Mouse (Mus musculus): Measurements from ENCODE around the gene Nrn1. TPM values are rescaled to one million over a fixed set of nuclear protein-coding genes. Genes with fewer than 3 reads are reported as not detected.

Nrn1 gene
- polyA plus RNA-seq, 1 experiment from 2014 or later: 10.4 TPM

DNA sequence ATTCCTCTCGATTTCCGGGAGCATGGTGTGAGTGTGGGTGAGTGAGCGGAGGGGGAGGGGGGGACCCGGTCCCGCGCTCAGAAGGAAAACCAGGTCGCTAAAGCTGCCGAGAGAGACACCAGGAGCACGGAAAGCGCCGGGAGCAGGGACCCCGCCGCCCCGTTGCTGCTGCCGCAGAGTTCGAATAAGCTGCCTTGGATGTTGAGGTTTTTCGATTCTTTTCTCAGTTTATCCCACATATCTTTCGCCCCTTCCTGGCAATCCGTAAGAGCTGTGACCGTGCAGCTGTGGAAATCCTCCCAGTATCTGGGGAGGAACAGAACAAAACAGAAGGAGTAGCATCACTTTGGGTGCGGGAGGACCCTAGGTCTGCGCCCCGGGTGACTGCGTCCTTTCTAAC lies 8.4 kb downstream of the Nrn1 start:
- 3% methylated on average over 24 of the region's 24 CpGs for WGBS
- Histone ChIP-seq H3K9ac (ENCODE audit: low read length) (no peak overlapping the region), H3K9me3 (replicated peaks; ENCODE audit: control insufficient read depth, low read length) (peaks cover 4% of the 10 kb centered on the region; the same call in 1 of the 2 replicates), H3K27me3 (ENCODE audit: control insufficient read depth, insufficient read depth, low read length) (peaks cover 93% of the 10 kb centered on the region), H3K4me3 (replicated peaks; ENCODE audit: low read length) (no peak overlapping the region; the same call in none of the 2 replicates), H3K4me2 (ENCODE audit: low read depth, low read length) (peak overlapping the region; percentile 45; the same call in 1 of the 2 replicates), H3K4me1 (ENCODE audit: control insufficient read depth, insufficient read depth, low read length) (peaks cover 20% of the 10 kb centered on the region), H3K36me3 (ENCODE audit: control insufficient read depth, insufficient read depth, low read length) (no peaks in the 10 kb centered on the region), H3K27ac (ENCODE audit: low read length) (no peak overlapping the region)
- no peak for ATAC-seq (ENCODE audit: insufficient read depth, low FRiP score)

DNA sequence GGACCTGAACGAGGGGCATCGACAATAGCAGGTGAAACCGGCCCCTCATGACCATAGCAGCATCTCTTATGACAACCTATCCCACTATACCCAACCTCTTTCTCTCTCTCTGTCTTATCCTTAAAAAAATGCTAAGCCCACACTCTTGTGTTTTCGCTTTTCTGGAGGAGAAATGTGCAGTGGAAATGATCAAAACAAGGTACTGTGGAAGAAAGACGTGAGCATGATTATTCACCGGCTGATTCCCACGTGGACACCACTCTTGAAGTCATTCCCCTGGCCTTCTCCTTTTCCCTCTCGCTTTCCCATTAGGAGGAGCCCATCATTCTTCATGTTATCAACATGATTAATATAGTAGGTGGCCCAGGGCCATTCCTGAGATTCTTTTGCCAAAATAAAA lies 9.1 kb downstream of the Nrn1 start:
- WGBS: 6% methylated on average over 8 of the region's 8 CpGs
- Histone ChIP-seq H3K9ac (ENCODE audit: low read length) (no peak overlapping the region), H3K27ac (ENCODE audit: low read length) (no peak overlapping the region), H3K9me3 (replicated peaks; ENCODE audit: control insufficient read depth, low read length) (peaks cover 4% of the 10 kb centered on the region; the same call in 1 of the 2 replicates), H3K27me3 (ENCODE audit: control insufficient read depth, insufficient read depth, low read length) (peaks cover 89% of the 10 kb centered on the region), H3K4me2 (ENCODE audit: low read depth, low read length) (no peak overlapping the region), H3K36me3 (ENCODE audit: control insufficient read depth, insufficient read depth, low read length) (no peaks in the 10 kb centered on the region), H3K4me3 (replicated peaks; ENCODE audit: low read length) (no peak overlapping the region), H3K4me1 (ENCODE audit: control insufficient read depth, insufficient read depth, low read length) (peaks cover 20% of the 10 kb centered on the region)
- no peak for ATAC-seq (ENCODE audit: insufficient read depth, low FRiP score)

DNA sequence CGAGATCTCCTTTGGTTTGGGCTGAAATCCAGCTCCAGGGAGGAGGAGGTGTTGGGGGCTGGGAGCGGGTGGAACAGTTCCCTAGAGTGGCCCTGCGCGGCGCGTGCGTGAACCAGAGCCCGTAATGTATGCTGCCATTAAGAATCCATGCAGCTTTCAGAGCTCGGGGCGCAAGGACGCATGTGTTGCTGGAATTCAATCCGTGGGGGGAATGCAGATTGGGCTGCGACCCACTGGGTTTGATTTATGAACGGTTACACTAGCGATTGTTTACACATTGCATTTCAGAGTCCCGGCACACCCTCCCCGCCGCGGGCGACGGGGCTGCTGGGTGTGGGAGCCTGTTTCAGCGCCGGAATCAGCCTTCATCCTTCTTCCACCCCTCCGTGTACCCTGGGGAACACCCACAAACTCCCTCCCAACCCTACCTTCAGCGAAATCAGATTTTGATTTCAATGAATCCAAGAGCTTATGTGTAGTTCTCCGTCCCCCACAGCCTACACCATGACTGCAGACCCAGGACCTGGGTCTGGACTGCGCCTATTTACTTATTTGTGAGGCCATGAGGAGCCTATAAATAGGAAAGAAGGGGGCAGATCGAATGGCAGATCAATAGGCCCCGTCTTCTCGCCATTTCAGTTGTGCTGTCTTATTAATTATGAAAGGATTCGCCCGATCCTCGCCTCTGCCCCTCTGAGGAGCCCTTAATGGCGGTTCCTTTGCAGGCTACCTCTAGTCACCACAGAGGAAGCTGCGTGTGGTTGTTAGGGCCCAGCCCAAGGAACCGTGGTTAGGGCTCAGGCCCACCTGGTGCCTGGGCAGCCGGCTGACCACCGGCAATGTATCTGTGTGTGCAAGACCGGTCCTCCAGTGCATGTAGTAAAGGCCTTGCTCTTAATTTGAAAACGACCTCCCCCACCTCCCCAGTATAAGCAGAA lies 10.1 kb downstream of the Nrn1 start:
- ATAC-seq (ENCODE audit: insufficient read depth, low FRiP score): no peak
- 4% methylated on average over 40 of the region's 40 CpGs for WGBS

DNA sequence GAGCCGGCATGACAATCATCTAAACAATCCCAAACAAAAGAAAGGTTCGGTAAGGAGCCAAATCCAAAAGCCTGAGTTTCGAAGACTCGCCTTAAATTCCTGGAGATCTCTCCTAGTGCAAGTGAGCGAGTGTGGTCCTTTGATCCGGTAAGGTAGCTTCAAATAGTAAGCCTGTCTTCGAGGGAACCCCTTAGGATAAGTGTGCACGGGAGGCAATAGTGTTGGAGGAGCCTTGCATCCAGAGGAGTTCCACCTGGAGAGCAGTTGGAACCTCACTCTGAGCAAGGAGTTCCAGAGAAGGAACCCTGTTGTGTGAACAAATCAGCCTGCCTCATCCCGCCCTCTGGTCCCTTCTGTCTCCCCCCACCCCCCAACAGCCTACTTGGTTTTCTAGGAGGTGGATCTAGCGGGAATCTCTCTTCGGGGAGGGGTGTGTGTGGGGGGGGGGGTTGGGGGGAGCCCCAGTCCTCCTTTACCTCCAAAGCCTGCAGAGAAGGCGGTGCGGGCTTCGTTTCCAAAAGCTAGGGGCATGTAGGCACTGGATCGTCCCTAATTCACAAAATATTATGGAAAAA lies 11.1 kb downstream of the Nrn1 start:
- H3K9me3 ChIP-seq (replicated peaks; ENCODE audit: control insufficient read depth, low read length): peaks cover 4% of the 10 kb centered on the region; the same call in 1 of the 2 replicates
- H3K27ac ChIP-seq (ENCODE audit: low read length): no peak overlapping the region
- H3K27me3 ChIP-seq (ENCODE audit: control insufficient read depth, insufficient read depth, low read length): peaks cover 74% of the 10 kb centered on the region
- no peak overlapping the region for H3K4me2 ChIP-seq (ENCODE audit: low read depth, low read length)
- 0 out of 2 replicates have a peak overlapping the region, but pooled peaks have one; percentile 18 for H3K4me3 ChIP-seq (replicated peaks; ENCODE audit: low read length)
- no peaks in the 10 kb centered on the region for H3K36me3 ChIP-seq (ENCODE audit: control insufficient read depth, insufficient read depth, low read length)
- H3K9ac ChIP-seq (ENCODE audit: low read length): no peak overlapping the region
- 4% methylated on average over 15 of the region's 15 CpGs for WGBS
- no peak for ATAC-seq (ENCODE audit: insufficient read depth, low FRiP score)
- H3K4me1 ChIP-seq (ENCODE audit: control insufficient read depth, insufficient read depth, low read length): peaks cover 20% of the 10 kb centered on the region

More for the DNA sequence above, 10.1 kb downstream of the Nrn1 start:
- H3K4me3 ChIP-seq (replicated peaks; ENCODE audit: low read length): peak overlapping the region; percentile 18
- H3K4me2 ChIP-seq (ENCODE audit: low read depth, low read length): peak overlapping the region; percentile 45
- H3K9ac ChIP-seq (ENCODE audit: low read length): no peak overlapping the region
- H3K27me3 ChIP-seq (ENCODE audit: control insufficient read depth, insufficient read depth, low read length): peaks cover 84% of the 10 kb centered on the region
- no peak overlapping the region for H3K27ac ChIP-seq (ENCODE audit: low read length)
- H3K36me3 ChIP-seq (ENCODE audit: control insufficient read depth, insufficient read depth, low read length): no peaks in the 10 kb centered on the region
- peaks cover 20% of the 10 kb centered on the region for H3K4me1 ChIP-seq (ENCODE audit: control insufficient read depth, insufficient read depth, low read length)
- peaks cover 4% of the 10 kb centered on the region; the same call in 1 of the 2 replicates for H3K9me3 ChIP-seq (replicated peaks; ENCODE audit: control insufficient read depth, low read length)

DNA sequence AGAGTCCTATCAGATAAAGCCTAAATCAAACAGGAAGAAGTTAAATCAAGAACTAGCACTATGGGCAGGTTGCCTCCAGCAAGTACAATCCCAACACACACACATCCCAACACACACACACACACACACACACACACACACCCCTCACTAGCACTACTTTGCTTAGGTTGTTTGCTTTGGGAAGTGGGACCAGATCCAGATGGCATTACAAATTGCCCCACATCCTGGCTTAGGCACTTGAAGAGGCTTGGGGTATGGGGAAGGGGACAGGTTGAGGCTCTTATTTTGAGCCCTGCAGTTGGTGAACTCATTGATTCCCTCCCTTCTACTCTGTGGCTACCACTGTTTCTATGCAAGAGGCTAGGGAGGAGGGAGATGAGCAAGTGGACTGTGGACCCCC lies 12.6 kb downstream of the Nrn1 start:
- Histone ChIP-seq H3K4me1 (ENCODE audit: control insufficient read depth, insufficient read depth, low read length) (peaks cover 17% of the 10 kb centered on the region), H3K27ac (ENCODE audit: low read length) (no peak overlapping the region), H3K4me2 (ENCODE audit: low read depth, low read length) (no peak overlapping the region), H3K9me3 (replicated peaks; ENCODE audit: control insufficient read depth, low read length) (no peaks in the 10 kb centered on the region), H3K36me3 (ENCODE audit: control insufficient read depth, insufficient read depth, low read length) (no peaks in the 10 kb centered on the region), H3K27me3 (ENCODE audit: control insufficient read depth, insufficient read depth, low read length) (peaks cover 59% of the 10 kb centered on the region), H3K4me3 (replicated peaks; ENCODE audit: low read length) (no peak overlapping the region), H3K9ac (ENCODE audit: low read length) (no peak overlapping the region)
- ATAC-seq (ENCODE audit: insufficient read depth, low FRiP score): no peak

DNA sequence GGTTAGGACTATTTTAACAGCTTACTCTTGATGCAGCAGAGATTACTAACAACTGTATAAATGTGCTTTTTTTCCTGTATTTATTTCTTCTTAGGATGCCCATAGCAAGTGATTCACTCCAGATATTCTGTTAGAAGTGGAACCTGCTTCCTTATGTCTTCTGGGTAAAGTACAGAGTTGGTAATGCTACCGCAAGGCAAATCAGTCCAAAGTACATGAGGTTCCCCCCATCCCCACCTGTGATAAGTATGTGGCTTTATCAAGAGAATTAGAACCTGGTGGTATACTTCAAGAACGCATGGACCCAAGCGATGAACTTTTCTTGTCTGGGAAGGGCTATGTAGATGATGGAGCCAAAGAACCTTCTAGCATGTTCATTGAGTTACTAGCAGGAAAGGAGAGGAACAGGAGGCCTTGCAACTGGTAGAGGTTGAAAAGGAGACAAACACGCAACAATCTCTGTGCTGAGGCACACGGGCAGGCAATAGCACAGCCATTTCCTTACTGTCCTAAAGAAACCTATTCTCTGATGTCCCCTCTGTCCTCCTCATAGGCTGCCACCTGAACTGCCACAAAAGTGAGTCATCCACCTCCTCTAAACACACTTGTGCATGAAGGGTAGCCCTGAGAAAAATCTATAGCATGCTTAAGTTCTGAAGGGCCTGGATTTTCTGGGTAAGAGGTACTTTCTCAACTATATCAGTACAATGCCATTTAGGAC lies 14.5 kb downstream of the Nrn1 start:
- Histone ChIP-seq H3K36me3 (ENCODE audit: control insufficient read depth, insufficient read depth, low read length) (no peaks in the 10 kb centered on the region), H3K27ac (ENCODE audit: low read length) (no peak overlapping the region), H3K27me3 (ENCODE audit: control insufficient read depth, insufficient read depth, low read length) (peaks cover 45% of the 10 kb centered on the region), H3K9me3 (replicated peaks; ENCODE audit: control insufficient read depth, low read length) (no peaks in the 10 kb centered on the region), H3K4me2 (ENCODE audit: low read depth, low read length) (no peak overlapping the region), H3K4me1 (ENCODE audit: control insufficient read depth, insufficient read depth, low read length) (peaks cover 11% of the 10 kb centered on the region; the same call in 1 of the 2 replicates), H3K4me3 (replicated peaks; ENCODE audit: low read length) (no peak overlapping the region), H3K9ac (ENCODE audit: low read length) (no peak overlapping the region)
- no peak for ATAC-seq (ENCODE audit: insufficient read depth, low FRiP score)
- WGBS: 89% methylated on average over 5 of the region's 5 CpGs

DNA sequence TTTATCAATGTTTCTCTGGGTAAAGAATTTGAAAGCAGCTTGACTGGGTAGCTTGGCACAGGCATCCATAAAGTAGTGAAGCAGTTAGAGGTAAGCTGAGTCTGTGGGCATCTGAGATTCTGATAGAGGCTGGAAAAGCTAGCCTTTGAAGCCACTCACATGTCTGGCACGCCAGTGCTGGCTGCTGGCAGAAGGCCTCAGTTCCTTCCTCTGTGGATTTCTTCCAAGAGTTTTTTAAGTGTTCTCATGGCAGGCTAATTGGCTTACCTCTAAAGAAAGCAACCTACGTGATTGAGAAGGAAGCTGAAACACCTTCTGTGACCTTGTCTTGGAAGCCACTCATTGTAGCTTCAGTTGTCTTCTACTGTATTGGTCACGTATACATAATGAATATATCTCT lies 17.6 kb downstream of the Nrn1 start:
- no peak overlapping the region for H3K4me2 ChIP-seq (ENCODE audit: low read depth, low read length)
- H3K27ac ChIP-seq (ENCODE audit: low read length): no peak overlapping the region
- H3K9me3 ChIP-seq (replicated peaks; ENCODE audit: control insufficient read depth, low read length): no peaks in the 10 kb centered on the region
- H3K4me3 ChIP-seq (replicated peaks; ENCODE audit: low read length): no peak overlapping the region
- H3K36me3 ChIP-seq (ENCODE audit: control insufficient read depth, insufficient read depth, low read length): no peaks in the 10 kb centered on the region
- no peak for ATAC-seq (ENCODE audit: insufficient read depth, low FRiP score)
- peaks cover 15% of the 10 kb centered on the region for H3K27me3 ChIP-seq (ENCODE audit: control insufficient read depth, insufficient read depth, low read length)
- WGBS: 70% methylated on average over 3 of the region's 3 CpGs
- no peak overlapping the region for H3K9ac ChIP-seq (ENCODE audit: low read length)
- H3K4me1 ChIP-seq (ENCODE audit: control insufficient read depth, insufficient read depth, low read length): no peaks in the 10 kb centered on the region

DNA sequence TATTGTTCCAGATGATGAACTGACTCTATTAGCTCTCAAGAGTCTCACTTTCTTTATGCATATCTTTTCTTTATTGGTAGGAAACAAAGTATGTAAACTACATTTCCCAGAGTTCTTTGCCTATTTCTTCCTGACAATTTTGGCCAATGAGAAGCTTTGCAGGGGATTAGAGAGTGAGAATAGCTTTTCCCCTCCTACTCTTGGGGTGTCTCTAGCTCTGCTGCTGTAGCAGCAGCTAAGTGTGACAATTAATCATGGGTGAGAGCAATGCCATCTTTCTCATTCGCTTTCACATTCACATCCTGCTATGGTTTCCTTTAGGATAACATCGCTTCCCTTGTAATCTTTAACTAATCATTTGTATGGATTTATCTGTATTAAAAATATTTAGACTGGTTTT lies 18.2 kb downstream of the Nrn1 start:
- Histone ChIP-seq H3K4me3 (replicated peaks; ENCODE audit: low read length) (no peak overlapping the region), H3K4me1 (ENCODE audit: control insufficient read depth, insufficient read depth, low read length) (no peaks in the 10 kb centered on the region), H3K4me2 (ENCODE audit: low read depth, low read length) (no peak overlapping the region), H3K27me3 (ENCODE audit: control insufficient read depth, insufficient read depth, low read length) (peaks cover 9% of the 10 kb centered on the region), H3K36me3 (ENCODE audit: control insufficient read depth, insufficient read depth, low read length) (no peaks in the 10 kb centered on the region), H3K9me3 (replicated peaks; ENCODE audit: control insufficient read depth, low read length) (no peaks in the 10 kb centered on the region), H3K27ac (ENCODE audit: low read length) (no peak overlapping the region), H3K9ac (ENCODE audit: low read length) (no peak overlapping the region)
- WGBS: 50% methylated on average over 2 of the region's 2 CpGs
- no peak for ATAC-seq (ENCODE audit: insufficient read depth, low FRiP score)

DNA sequence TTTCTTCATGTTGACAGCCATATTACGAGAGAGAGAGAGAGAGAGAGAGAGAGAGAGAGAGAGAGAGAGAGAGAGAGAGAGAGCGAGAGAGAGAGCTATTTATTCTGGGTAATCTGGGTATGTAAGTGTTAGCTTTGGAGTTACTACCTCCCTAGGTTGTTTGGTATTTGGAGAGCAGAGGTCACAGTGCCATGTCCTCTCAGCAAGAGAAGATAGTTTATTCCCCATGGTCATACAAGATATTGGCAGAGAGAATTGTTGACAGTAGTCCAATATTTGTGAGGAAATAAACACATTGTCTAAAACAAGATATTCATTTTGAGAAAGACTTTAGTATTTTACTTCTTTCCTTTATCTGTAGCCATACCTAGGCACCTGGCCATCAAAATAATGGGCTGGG lies 20.8 kb downstream of the Nrn1 start:
- H3K36me3 ChIP-seq (ENCODE audit: control insufficient read depth, insufficient read depth, low read length): no peaks in the 10 kb centered on the region
- no peaks in the 10 kb centered on the region for H3K4me1 ChIP-seq (ENCODE audit: control insufficient read depth, insufficient read depth, low read length)
- H3K27me3 ChIP-seq (ENCODE audit: control insufficient read depth, insufficient read depth, low read length): no peaks in the 10 kb centered on the region
- H3K4me2 ChIP-seq (ENCODE audit: low read depth, low read length): no peak overlapping the region
- H3K9me3 ChIP-seq (replicated peaks; ENCODE audit: control insufficient read depth, low read length): no peaks in the 10 kb centered on the region
- no peak for ATAC-seq (ENCODE audit: insufficient read depth, low FRiP score)
- no peak overlapping the region for H3K9ac ChIP-seq (ENCODE audit: low read length)
- 60% methylated on average over 2 of the region's 2 CpGs for WGBS
- no peak overlapping the region for H3K27ac ChIP-seq (ENCODE audit: low read length)
- no peak overlapping the region for H3K4me3 ChIP-seq (replicated peaks; ENCODE audit: low read length)

Data from stomach, embryonic 16.5 days (tissue).